Mouse (Mus musculus) mesoderm, embryonic 11.5 days (tissue): ENCODE measurements at regions not wholly inside any gene's neighbourhood (a gene's known extent, or its start where the extent isn't known, plus 50 kb on each side); places are given as distances from the start of the nearest gene placed in this dataset.

Experiments used
- DNase-seq: peaks from one replicate; pipeline ENCODE4 v3.0.0-alpha.2; 2012; ENCODE audit warnings: low read depth, low spot score

- DNase-seq, result no peak
Observed at GRCm38 (mm10) chr16:97234321-97234720, 63.8 kb upstream of the Dscam start.

- DNase-seq, result no peak
Observed at GRCm38 (mm10) chr16:97239626-97240025, 69.1 kb upstream of the Dscam start.

- DNase-seq, result no peak
Observed at GRCm38 (mm10) chr16:97240085-97240484, 69.5 kb upstream of the Dscam start.

GRCm38 (mm10) chr16:97240859-97241360, 70.4 kb upstream of the Dscam start:
- DNase-seq, result no peak

GRCm38 (mm10) chr16:97241639-97242038, 71.1 kb upstream of the Dscam start:
- DNase-seq, result no peak

DNA sequence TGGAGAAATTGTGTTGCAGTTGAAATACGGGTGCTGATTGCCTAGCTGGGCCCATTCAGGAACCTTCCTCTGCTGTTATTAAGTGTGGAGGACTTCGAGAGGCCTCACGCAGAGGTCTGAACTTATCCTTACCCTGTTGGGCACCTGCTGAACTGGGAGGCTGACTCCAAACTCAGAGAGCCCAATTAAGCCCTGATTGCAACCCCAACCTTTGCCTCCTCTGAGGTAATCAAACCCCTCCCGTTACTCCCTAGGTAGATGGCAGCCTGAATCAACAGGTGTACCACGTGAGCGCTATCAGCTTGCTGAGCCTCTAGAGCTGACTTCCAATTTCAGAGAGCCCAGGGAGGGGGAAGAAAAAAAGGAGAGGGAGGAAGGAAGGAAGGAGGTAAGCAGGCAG, 79.9 kb upstream of the Dscam start:
- DNase-seq, result no peak

GRCm38 (mm10) chr16:97252551-97252950, 82.0 kb upstream of the Dscam start:
- DNase-seq, result no peak

GRCm38 (mm10) chr16:97252997-97253635, 82.6 kb upstream of the Dscam start:
- peak; percentile 5 for DNase-seq

GRCm38 (mm10) chr16:97258821-97259220, 88.3 kb upstream of the Dscam start:
- no peak for DNase-seq

GRCm38 (mm10) chr16:97263451-97263850, 92.9 kb upstream of the Dscam start:
- peak; percentile 24 for DNase-seq

GRCm38 (mm10) chr16:97270417-97271133, 86.0 kb upstream of the Bace2 start:
- no peak for DNase-seq

DNA sequence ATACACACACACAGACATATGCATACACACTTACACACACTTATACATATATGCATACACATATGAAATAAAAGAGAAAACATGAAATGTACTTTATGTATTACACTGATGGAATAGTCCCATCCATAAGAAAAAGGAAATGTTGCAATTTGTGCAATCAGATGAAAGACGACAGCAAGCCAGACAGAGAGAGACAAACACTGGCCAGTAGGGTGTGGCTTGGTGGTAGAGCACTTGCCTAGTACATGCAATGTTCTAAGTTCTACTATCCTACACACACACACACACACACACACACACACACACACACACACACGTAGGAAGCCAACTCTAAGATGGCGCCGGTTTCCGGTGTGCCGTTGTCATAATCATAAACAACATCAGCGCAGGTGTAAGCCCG, 85.3 kb upstream of the Bace2 start:
- DNase-seq, result no peak

DNA sequence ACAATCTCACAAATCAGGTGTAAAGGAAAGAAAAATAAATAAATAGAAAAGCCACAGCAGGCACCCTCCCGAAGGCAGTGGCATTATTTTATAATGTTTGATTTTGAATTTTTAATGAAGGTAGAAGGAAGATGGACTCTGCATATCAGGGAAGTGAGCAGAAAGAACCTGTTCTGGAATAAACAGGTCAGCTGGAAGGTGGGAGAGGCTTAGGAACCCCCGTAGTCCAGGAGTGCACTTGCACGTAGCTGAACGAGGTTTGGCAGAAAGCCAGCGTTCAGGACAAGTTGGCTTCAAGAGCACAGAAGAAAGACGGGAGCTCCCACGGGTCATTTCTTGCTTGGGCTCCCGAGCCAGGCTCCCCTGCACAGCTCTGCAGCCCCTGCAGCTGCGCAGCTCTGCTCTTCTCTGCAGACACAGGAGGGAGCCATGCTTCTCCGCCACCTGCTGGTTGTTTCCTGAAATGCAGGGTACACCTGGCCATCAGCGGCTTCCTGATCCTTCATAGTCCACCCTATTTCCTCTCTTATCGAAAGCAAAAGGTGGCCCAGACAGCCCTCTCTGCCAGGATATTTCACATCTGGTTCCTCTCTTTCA, 84.4 kb upstream of the Bace2 start:
- peak; percentile 82 for DNase-seq

DNA sequence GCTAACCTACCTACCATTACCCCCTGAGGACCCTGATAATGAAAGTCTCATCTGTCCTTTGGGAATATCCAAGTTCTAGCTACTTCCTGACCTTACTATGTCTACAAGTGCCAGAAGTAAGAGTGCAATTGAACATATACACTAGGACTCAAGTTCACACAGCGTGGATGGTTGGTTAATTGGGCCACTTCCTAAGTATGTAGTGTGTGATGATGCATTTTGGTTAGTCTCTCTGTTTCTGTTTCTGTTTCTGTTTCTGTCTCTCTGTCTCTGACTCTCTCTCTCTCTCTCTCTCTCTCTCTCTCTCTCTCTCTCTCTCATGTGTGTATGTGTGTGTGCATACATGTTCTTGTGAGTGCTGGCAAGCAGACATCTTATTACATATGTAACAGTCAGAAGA, 77.6 kb upstream of the Bace2 start:
- DNase-seq, result no peak

- no peak for DNase-seq
Observed at GRCm38 (mm10) chr16:97281615-97282110, 74.9 kb upstream of the Bace2 start.

GRCm38 (mm10) chr16:97282943-97283342, 73.6 kb upstream of the Bace2 start:
- DNase-seq, result no peak

DNA sequence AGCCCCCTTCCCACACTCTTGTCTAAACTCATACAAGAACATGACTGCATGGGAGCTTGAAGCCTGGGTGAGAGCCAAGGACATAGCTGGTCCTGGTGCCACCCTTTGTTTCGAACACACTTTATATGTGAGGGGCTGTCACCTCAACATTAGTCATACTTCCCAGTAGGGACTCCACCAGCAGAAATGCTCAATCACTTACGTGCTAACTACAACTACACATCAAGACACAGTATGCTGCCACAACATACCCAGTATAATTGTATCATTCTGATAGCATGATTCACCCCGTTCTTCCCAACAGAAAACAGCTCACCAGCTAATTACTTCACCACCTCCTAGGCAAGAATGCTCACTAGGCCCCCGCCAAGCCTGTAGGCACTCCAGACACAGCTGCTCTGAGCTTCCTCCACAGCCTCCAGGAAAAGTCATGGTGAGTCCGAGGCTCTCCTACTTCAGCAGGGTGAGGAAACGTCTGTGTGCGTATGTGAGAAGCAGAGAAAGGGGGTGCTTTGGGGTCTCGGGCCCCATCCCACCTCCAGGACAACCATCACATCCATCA, 70.6 kb upstream of the Bace2 start:
- DNase-seq, result no peak

DNA sequence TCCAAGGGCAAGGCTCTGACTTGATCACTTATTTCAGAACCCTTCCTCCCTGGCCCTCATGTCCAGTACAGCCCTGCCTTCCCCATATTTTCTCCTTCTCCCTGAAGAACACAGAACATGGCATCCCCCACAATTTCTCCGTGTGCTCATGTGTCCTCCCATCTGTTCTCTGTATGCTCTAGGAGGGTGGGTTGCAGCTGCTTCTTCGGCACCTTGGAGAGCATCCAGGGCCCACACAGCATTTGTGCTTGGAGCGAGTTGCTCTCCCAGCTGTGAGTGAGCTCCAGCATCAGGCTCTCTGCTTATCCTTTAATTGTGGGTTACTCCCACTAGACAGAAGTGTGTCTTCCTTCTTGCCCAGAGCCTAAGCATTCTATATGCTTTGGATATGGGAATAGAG, 69.8 kb upstream of the Bace2 start:
- DNase-seq, result peak; percentile 27

- DNase-seq, result no peak
Observed at GRCm38 (mm10) chr16:97288634-97289033, 67.9 kb upstream of the Bace2 start.

- peak; percentile 68 for DNase-seq
Observed at GRCm38 (mm10) chr16:97292484-97293048, 64.0 kb upstream of the Bace2 start.

DNA sequence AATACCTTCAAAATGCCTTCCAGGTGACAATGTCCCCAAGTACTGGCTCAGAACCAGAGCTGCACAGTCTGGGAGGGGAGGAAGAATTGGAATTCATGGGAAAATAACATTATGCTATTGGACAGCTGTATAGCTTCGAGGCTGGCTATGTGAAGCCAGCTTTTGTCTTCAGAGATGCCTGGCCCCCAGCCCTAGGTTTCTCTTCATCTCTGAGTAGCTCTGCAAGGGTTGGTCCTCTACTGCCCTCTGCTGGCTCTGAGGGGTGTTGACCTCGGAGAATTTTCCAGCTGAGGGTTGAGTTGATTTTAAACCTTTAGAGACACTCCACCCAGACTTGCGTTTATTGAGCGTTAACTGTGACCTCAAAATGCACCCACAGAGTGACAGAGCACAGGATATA, 63.3 kb upstream of the Bace2 start:
- peak; percentile 88 for DNase-seq

GRCm38 (mm10) chr16:97297140-97297539, 59.4 kb upstream of the Bace2 start:
- no peak for DNase-seq
